Mouse (Mus musculus) kidney, embryonic 14.5 days (tissue): Measurements from ENCODE around the gene Zfp414. TPM values are rescaled to one million over a fixed set of nuclear protein-coding genes. Genes with fewer than 3 reads are reported as not detected.

Experiments
- ATAC-seq: fragments of 200-750 bp; cut with Nextera tagmentation; 2 replicates; pipeline ENCODE4 v1.8.0; 2017; ENCODE audit warnings: moderate number of reproducible peaks, mild to moderate bottlenecking, moderate TSS enrichment, moderate library complexity; ENCODE audit not compliant: low FRiP score, low TSS enrichment
- H3K27ac ChIP-seq: fragments of 300-500 bp; sonication (generic); 2 replicates; pipeline ENCODE4 v1.5.1; 2014; ENCODE audit warnings: low read depth, mild to moderate bottlenecking, low read length, moderate library complexity, mixed read lengths
- H3K27me3 ChIP-seq: fragments of 300-500 bp; sonication (generic); 2 replicates; pipeline ENCODE4 v1.6.1; 2014; ENCODE audit warnings: mild to moderate bottlenecking, low read length; ENCODE audit not compliant: control insufficient read depth, insufficient read depth
- H3K36me3 ChIP-seq: fragments of 300-500 bp; sonication (generic); 2 replicates; pipeline ENCODE4 v1.6.1; 2014; ENCODE audit warnings: low read length, mixed read lengths; ENCODE audit not compliant: control insufficient read depth, insufficient read depth
- H3K4me1 ChIP-seq: fragments of 300-500 bp; sonication (generic); 2 replicates; pipeline ENCODE4 v1.6.1; 2014; ENCODE audit warnings: low read length, mixed read lengths; ENCODE audit not compliant: control insufficient read depth, insufficient read depth
- H3K4me2 ChIP-seq: fragments of 300-500 bp; sonication (generic); replicated peaks from 2 replicates; pipeline ENCODE4 v1.6.1; 2014; ENCODE audit warnings: low read depth, mild to moderate bottlenecking, low read length
- H3K4me3 ChIP-seq: fragments of 300-500 bp; sonication (generic); 2 replicates; pipeline ENCODE4 v1.5.1; 2014; ENCODE audit warnings: mild to moderate bottlenecking, low read length
- H3K9ac ChIP-seq: fragments of 300-500 bp; sonication (generic); 2 replicates; pipeline ENCODE4 v1.6.1; 2014; ENCODE audit warnings: low read depth, mild to moderate bottlenecking, low read length, moderate library complexity
- H3K9me3 ChIP-seq: fragments of 300-500 bp; sonication (generic); 2 replicates; pipeline ENCODE4 v1.6.1; 2016; ENCODE audit warnings: low read length; ENCODE audit not compliant: control insufficient read depth
- WGBS: fragments of 180-500 bp; shearing (Covaris S2); extraction: QIAGEN DNeasy Blood & Tissue Kit; methylation state at CpG from one replicate; pipeline ENCODE4 v1.1.7; 2014; 5-methylcytosine and 5-hydroxymethylcytosine counted together
- polyA plus RNA-seq: library from polyadenylated mRNA; unstranded; fragments of >200 nt; fragmentation: Nextera tagmentation; extraction: Ambion mirVana; gene quantifications from 2 replicates; pipeline ENCODE4 v1.2.1, GENCODE M21; 2014

The Zfp414 gene
- 73.1 and 82.9 TPM in 2 replicates for polyA plus RNA-seq

DNA sequence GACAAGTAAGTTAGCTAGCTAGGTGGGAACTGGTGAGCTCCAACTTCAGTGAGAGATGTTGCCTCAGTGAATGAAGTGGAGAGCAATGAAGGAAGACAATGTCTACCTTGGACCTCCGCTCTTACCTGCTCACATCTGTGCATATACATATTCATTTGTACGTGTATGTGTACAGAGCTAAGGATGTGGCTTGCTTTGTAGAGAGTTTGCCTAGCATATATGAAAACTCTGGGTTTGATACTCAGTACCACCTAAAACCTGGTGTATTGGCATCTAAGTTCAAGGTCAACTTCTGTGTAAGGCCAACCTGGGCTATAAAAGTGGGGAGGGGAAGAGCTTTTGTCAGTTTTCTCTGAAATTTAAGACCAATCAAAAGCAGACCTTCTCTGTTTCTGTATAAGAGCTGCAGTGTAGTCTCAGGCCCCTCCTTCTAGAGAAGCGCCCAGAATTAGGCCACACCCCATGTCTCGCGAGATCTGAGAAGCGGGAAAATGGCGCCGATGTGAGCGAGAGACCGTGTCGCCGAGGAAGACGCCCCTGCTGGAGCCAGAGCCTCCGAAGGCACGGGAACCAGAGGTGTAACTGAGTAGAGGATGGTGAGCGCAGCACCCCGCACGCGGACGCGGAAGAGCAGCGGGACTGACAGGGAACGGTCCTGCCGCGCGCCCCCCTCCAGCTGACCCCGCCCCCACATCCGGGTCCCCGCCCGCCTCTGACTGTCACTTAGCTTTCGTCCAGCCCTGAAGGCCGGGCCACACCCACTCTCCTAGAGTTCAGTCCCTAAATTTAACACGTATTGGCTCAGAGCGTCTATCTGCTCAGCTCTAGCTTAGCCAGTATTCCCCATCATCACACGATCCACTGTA lies at the start of gene Zfp414:
Zfp414 (plus strand) TSS at position 470 of the 866 bp plus-strand sequence.
- 3% methylated on average over 27 of the region's 35 CpGs for WGBS
- peak; percentile 96 for ATAC-seq

DNA sequence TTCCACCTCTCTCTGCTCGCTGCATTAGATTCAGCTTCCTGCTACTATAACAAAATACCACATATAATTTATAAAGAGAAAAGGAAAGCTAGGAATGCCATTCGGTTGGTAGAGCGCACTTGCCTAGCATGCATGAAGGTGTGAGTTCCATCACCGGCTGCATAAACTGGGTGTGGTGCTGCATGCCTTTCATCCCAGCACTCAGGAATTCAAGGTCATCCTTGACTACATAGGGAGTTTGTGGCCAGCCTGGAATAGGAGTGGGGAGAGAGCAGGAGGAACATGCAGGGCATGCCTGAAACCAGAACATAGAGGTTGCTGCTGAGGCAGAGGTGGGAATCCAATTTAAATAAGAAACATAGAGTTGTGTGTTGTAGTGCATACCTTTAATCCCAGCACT lies 44.8 kb upstream of the Zfp414 start:
- Histone ChIP-seq H3K4me2 (no peak overlapping the region), H3K27me3 (no peaks in the 10 kb centered on the region), H3K4me1 (no peaks in the 10 kb centered on the region), H3K9ac (no peak overlapping the region), H3K4me3 (no peak overlapping the region), H3K36me3 (no peaks in the 10 kb centered on the region), H3K27ac (no peak overlapping the region), H3K9me3 (no peaks in the 10 kb centered on the region)
- 88% methylated on average over 4 of the region's 4 CpGs for WGBS
- ATAC-seq = no peak

More for the DNA sequence above, at the start of gene Zfp414:
- peak within 1 kb of the TSS; percentile 68 for H3K9ac ChIP-seq
- H3K4me3 ChIP-seq = peak within 1 kb of the TSS; percentile 55
- peak within 1 kb of the TSS; percentile 46 for H3K4me2 ChIP-seq
- no peaks in the 10 kb centered on the region for H3K9me3 ChIP-seq
- H3K27ac ChIP-seq = peak within 1 kb of the TSS; percentile 94
- peaks cover 13% of the 10 kb centered on the region; the same call in 1 of the 2 replicates for H3K36me3 ChIP-seq
- no peaks in the 10 kb centered on the region for H3K27me3 ChIP-seq
- H3K4me1 ChIP-seq = peaks cover 12% of the 10 kb centered on the region; the same call in 1 of the 2 replicates

DNA sequence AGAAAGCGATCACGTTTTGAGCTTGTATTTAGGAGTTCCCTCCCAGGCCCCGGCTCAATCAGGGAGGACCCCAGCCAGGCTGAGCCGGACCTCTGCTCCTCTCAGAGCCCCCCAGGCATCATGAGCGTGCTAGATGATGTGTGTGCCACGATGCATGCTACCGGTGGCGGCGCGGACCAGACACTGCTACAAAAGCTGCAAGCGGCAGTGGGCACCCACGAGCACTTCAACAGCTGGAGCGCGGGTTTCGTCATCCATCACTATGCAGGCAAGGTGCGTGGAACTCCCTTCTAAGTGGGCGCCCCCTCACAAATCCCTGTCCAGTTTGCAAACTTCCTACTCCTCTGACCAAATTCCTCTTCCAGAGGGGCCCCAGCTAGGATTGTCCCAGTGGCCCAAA lies 42.9 kb upstream of the Zfp414 start:
- no peaks in the 10 kb centered on the region for H3K36me3 ChIP-seq
- no peaks in the 10 kb centered on the region for H3K27me3 ChIP-seq
- H3K4me2 ChIP-seq = no peak overlapping the region
- no peaks in the 10 kb centered on the region for H3K9me3 ChIP-seq
- WGBS = 63% methylated on average over 17 of the region's 17 CpGs
- no peak overlapping the region for H3K9ac ChIP-seq
- H3K4me3 ChIP-seq = no peak overlapping the region
- H3K27ac ChIP-seq = no peak overlapping the region
- no peak for ATAC-seq
- no peaks in the 10 kb centered on the region for H3K4me1 ChIP-seq

DNA sequence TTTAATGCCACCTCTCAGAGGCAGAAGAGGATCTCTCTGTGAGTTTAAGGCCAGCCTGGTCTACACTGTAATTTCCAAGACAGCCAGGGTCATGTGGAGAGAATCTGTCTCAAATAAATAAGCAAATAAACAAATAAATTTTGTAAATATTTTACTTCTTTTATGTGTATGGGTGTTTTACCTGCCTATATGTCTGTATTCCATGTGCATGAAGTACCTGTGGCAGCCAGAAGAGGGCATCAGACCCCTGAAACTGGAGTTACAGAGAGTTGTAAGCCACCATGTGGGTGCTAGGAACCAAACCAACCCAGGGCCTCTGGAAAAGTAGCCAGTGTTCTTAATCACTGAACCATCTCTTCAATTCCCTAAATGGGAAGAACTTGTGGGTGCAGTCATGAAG lies 31.6 kb upstream of the Zfp414 start:
- Histone ChIP-seq H3K9ac (no peak overlapping the region), H3K4me1 (no peaks in the 10 kb centered on the region), H3K27ac (no peak overlapping the region), H3K4me2 (no peak overlapping the region), H3K27me3 (no peaks in the 10 kb centered on the region), H3K36me3 (no peaks in the 10 kb centered on the region), H3K9me3 (no peaks in the 10 kb centered on the region), H3K4me3 (no peak overlapping the region)
- no peak for ATAC-seq

DNA sequence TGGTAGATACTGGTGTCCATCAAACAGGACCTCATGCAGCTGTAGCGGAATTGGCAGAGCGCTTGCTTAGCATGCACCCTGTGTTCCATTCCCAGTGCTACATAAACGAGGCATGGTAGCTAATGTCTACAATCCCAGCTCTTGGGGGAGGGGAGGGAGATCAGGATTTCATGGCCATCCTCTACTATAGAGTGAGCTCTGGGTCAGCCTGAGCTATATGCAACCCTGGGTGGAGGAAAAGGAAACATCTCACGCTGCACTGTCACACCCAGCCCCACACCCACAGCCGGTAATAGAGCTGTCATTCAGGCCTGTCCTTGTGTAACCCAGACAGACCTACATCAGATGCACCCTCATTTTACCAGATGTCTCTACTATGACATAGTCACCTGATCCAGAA lies 30.4 kb upstream of the Zfp414 start:
- no peak for ATAC-seq
- Histone ChIP-seq H3K9ac (no peak overlapping the region), H3K27me3 (no peaks in the 10 kb centered on the region), H3K4me2 (no peak overlapping the region), H3K9me3 (no peaks in the 10 kb centered on the region), H3K36me3 (no peaks in the 10 kb centered on the region), H3K4me3 (no peak overlapping the region), H3K27ac (no peak overlapping the region), H3K4me1 (no peaks in the 10 kb centered on the region)
- WGBS = 95% methylated on average over 5 of the region's 5 CpGs

DNA sequence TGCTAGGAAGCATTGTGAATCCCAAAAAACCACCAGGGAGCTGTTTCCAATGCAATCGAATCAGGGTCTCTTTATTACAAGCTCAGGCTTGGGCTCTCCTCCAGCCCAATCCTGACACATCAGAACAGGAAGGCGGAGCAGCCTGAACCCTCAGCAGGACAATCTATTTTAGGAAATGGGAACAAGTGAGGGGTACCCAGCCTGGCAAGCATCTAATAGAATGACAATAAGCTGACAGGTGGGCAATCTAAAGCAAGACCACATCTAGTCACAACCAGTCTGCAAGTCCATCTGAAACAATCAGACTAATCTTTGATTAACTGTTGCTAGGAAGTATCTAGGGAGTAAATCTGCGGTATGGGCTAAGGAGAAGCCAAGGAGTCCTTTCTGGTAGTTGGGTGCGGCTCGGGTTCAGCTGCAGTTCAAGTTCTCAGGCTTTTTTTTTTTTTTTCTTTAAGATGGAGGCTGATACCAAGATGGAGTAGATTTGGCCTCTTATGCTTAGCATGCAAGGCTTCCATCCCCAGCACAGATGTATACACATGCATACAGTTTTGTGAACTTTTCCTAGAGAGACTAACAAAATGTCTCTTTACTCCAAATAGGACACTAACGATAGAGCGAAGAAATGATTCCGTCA lies 28.9 kb upstream of the Zfp414 start:
- no peak for ATAC-seq
- Histone ChIP-seq H3K4me2 (no peak overlapping the region), H3K9ac (no peak overlapping the region), H3K4me3 (no peak overlapping the region), H3K27ac (no peak overlapping the region), H3K4me1 (no peaks in the 10 kb centered on the region), H3K27me3 (no peaks in the 10 kb centered on the region), H3K9me3 (no peaks in the 10 kb centered on the region), H3K36me3 (no peaks in the 10 kb centered on the region)
- 85% methylated on average over 8 of the region's 8 CpGs for WGBS

DNA sequence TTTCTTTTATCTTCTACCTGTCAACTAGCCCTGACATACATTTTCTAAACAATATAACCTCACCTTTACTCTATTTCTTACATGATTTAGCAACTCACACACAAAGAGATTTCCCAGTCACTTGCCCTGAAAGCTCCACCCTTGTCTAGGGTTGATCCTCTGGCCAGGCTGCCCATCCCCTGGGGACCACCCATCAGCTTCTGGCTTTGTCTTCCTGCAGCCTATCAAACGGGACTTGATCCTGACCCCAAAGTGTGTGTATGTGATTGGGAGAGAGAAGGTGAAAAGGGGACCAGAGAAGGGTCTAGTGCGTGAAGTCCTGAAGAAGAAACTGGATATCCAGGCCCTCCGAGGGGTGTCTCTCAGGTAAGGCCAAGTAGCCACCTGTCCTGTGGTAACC lies 28.1 kb upstream of the Zfp414 start:
- Histone ChIP-seq H3K9ac (no peak overlapping the region), H3K27me3 (no peaks in the 10 kb centered on the region), H3K27ac (no peak overlapping the region), H3K4me1 (no peaks in the 10 kb centered on the region), H3K4me2 (no peak overlapping the region), H3K36me3 (no peaks in the 10 kb centered on the region), H3K4me3 (no peak overlapping the region), H3K9me3 (no peaks in the 10 kb centered on the region)
- WGBS = 78% methylated on average over 3 of the region's 3 CpGs
- ATAC-seq = no peak

DNA sequence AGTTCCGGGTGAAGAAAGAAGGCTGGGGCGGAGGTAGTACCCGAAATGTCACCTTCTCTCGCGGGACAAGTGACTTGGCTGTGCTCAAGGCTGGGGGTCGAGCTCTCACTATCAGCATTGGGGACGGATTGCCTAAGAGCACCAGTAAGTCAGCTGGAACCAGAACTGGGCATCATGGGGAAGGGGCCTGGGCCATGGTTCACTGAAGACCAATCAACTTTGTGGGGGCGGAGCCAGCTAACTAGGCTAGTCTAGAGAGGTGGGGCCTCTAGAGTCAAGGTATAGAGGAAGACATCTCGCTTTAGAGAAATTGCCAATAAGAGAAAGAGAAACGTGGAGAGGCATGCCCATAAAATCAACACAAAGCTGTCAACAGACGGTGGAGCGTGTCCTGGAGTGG lies 26.9 kb upstream of the Zfp414 start:
- no peak for ATAC-seq
- no peak overlapping the region for H3K4me2 ChIP-seq
- H3K9me3 ChIP-seq = no peaks in the 10 kb centered on the region
- 85% methylated on average over 12 of the region's 12 CpGs for WGBS
- no peaks in the 10 kb centered on the region for H3K27me3 ChIP-seq
- H3K9ac ChIP-seq = no peak overlapping the region
- H3K27ac ChIP-seq = no peak overlapping the region
- no peak overlapping the region for H3K4me3 ChIP-seq
- no peaks in the 10 kb centered on the region for H3K4me1 ChIP-seq
- no peaks in the 10 kb centered on the region for H3K36me3 ChIP-seq

DNA sequence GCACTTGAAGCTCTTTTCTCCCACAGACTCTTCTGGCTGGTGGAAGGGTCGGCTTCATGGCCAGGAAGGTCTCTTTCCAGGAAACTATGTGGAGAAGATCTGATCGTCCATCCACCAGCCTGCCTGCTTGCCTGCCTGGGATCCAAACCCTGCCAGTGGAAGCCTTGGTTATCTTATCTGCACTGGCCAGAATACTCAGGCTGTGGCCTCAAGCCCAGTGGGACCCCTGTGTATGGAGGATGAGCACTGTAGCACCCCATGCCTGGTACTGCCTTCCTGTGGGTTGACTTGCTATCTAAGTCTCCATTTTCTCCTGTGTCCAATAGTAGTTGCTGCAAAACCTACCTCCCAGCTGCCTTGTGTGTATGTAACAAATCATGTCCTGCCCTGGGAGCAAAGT lies 21.6 kb upstream of the Zfp414 start:
- H3K9ac ChIP-seq = no peak overlapping the region
- no peaks in the 10 kb centered on the region for H3K36me3 ChIP-seq
- H3K4me1 ChIP-seq = no peaks in the 10 kb centered on the region
- 94% methylated on average over 2 of the region's 2 CpGs for WGBS
- H3K27ac ChIP-seq = no peak overlapping the region
- no peak overlapping the region for H3K4me2 ChIP-seq
- no peak for ATAC-seq
- H3K9me3 ChIP-seq = no peaks in the 10 kb centered on the region
- no peak overlapping the region for H3K4me3 ChIP-seq
- H3K27me3 ChIP-seq = no peaks in the 10 kb centered on the region
